Mouse (Mus musculus) frontal cortex, adult 2 months (tissue): ENCODE data around the gene Cpn2. TPM values are rescaled to one million over a fixed set of nuclear protein-coding genes. Genes with fewer than 3 reads are reported as not detected.

Source experiments
- DNase-seq, 2 experiments: peaks; one replicate each; pipeline ENCODE4 v3.0.0; 2022; ENCODE audit warnings: low spot score in 1 of 2; ENCODE audit errors: extremely low spot score in 1 of 2
- polyA plus RNA-seq: library from polyadenylated mRNA; depleted of rRNA; stranded (reverse); fragments of >200 nt; gene quantifications from 2 replicates; pipeline ENCODE4 v1.2.3, GENCODE M21; 2012; rRNA removed

Gene Cpn2
- polyA plus RNA-seq: not detected in 2 replicates

GRCm38 (mm10) chr16:30267359-30267758 is at the start of gene Cpn2:
TSS of gene Cpn2 (minus strand) at chr16:30267499.
- no peak for DNase-seq

DNA sequence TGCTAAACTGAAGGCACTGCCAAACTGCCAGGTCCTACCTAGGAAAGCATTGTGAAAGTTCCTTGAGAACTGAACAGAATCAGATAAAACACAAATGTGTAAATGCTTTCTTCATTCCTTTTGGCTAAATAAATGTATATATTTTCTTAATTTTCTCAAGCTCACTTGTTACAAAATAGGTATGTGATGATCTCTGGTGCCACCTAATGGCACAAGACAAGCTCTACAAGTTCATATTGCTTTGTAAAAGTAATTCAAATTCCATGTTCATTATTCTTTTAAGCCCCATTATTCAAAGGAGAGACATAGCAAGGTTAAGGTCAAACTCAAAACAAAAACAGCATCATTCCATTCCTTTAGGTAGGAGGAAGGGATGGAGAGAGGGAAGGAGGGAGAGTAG is 46.9 kb upstream of the Cpn2 start:
- peak in 1 of 2 experiments; percentile 48 for DNase-seq

DNA sequence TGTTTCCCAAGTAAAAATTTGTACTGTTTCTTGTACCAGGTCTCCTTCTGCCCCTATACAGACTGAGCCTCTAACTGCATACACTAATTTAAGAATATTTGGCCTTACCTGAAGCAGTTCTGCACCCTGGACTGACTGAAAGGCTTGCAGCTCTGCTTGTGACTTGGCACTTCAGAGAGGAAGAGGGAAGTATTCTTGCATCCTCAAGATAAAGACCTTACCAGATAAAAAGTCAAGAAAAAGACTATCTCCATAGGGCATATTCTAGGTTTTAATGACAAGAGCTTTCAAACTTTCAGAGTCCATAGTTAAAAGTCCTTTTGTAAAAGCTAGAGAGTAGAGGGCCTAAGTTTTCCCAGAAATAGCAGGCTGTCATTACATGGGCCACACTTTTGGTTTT is 43.3 kb upstream of the Cpn2 start, which contains the start of gene Gp5:
TSS of gene Gp5 (minus strand) at position 133 of the 400 bp plus-strand sequence.
- no peak for DNase-seq

DNA sequence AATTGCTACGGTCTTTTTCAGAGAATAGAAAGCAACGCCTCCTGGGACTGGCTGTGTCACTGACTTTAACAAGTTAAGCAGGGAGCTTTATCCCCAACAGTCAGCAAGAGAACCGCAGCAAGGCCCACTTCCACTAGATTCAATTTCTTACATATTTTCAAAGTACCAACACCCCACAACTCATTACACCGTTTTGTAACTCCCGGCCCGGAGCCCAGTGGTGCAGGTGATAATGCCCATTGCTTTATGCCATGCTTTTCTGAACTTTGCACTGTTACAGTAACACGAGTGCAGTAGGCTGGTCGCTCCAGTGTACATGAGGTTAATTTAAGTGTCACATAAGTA is 42.8 kb upstream of the Cpn2 start:
- no peak for DNase-seq

DNA sequence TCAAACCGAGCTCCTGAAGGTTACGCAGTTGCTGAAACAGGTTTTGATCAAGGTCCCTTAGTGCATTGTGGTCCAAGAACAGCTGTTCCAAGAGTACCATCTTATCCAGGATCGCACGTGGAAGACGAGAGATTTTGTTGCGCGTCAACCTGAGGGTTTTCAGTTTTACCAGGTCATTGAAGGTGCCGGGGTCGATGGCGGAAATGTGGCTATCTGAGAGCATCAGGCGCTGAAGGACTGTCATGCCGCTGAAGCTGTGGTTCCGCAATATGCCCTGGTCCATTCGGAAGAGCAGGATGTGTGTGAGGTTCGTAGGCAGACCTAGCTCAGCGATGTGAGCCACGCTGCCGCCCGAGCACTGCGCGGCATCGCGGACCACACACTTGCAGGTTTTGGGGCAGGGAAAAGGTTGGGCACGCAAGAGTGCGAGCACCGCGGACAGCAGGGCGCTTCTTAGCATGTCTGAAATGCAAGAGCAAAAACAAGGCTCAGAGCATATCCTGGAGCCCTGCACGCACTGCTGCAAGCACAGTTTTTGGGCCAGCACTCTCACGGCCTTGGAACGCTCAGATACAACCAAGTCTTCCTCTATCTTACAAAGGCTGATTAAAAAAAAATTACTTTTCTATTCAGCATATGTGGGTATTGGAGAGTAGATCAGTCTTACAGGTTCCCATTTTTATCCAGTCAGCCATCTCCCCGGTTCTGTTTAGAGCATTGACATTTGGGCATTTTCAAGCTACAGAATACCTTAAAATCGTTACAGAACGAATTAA is 42.3 kb upstream of the Cpn2 start:
- DNase-seq: peak in 1 of 2 experiments; percentile 22

GRCm38 (mm10) chr16:30308616-30309394 is 41.5 kb upstream of the Cpn2 start:
- peak; percentile 24 to 72 for DNase-seq

GRCm38 (mm10) chr16:30307961-30308615 is 40.8 kb upstream of the Cpn2 start:
- DNase-seq: no peak

- no peak for DNase-seq
Observed at GRCm38 (mm10) chr16:30307306-30307705, 40.0 kb upstream of the Cpn2 start.

GRCm38 (mm10) chr16:30306102-30306501 is 38.8 kb upstream of the Cpn2 start:
- DNase-seq: no peak

DNA sequence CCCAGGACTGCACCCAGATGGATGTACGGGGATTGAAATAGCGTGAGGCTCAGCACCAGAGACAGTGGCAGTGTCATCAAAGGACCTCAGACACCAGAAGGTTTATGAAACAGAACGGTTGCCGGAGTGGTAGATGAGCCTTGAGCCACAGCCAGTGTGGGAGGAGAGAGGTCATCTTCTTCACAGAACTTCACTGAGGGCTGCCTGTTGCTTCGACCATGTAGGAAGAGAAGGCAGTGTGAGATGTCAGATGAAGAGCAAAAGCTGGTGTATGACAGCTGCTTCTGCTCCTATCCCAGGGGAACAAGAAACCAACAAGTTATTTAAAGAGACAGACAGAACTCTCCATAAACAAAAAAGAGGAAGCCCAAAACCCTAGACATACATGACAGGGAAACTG is 36.9 kb upstream of the Cpn2 start:
- no peak for DNase-seq

- DNase-seq: no peak
Observed at GRCm38 (mm10) chr16:30303411-30303810, 36.1 kb upstream of the Cpn2 start.

- DNase-seq: no peak
Observed at GRCm38 (mm10) chr16:30302686-30303085, 35.4 kb upstream of the Cpn2 start.

GRCm38 (mm10) chr16:30299711-30300277 is 32.5 kb upstream of the Cpn2 start:
- no peak for DNase-seq

DNA sequence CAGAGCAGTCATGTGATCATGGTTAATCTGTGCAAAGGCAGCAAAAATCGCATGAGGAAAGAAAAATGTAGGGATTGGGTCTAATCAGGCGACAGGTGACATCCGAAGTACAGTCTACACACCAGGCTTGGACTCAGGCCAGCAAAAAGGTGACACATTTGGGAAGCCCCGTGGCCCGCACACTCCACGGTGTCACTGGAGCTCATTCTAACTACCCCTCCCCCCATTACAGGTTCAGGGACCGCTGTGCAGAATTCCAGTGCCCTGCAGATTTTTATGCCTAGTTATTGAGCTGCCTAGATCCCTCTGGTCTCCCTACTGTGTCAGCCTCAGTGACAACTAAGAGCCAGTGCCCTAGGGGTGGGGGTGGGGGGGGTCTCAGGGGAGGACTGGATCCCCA is 30.2 kb upstream of the Cpn2 start:
- DNase-seq: no peak

DNA sequence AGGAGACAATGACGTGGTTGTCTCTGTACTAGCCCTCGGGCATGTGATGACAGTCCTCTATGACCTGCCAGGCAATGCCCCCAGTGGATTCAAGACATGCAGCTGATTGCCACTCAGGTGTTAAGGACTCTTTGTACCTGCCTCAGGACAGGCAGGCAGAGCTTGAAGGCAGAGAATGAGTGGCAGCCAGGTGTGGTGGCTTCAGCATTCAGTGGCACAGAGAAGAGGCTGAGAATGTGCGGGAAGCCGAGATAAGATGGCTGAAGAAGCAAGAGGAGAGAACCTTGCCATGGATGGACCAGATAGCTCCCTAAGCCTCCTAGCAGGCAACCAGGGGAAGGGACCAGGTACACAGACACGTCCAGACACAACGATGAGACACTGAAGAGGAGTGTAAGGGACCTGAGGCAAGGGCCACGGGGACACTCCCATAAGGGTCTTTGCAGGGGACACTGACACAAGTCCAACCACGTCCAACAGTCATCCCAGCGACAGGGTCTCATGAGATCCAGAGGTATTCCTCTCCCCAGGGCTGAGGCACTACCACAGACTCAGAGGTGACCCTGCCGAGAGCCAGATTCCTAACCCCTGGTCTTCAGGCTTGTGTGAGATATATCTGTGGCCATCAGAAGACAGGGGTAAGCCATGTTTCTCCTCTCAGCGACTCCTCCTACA is 29.4 kb upstream of the Cpn2 start:
- DNase-seq: no peak

DNA sequence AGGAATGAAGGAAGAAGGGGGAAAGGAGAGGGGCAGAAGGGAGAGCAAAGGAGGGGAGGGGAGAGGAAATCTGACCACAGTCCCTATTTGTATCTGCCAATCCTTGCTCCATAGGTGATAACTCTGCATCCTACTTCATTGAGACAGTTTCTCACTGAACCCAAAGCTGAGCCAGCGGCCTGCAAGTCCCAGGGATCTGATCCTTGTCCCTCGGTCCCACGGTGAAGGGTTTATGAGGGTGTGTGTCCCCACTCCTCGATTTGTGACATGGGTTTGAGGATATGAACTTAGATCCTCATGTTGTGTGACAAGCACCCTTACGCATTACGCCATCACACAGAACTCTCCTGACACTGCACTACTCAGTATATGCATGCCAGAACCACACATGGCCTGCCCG is 27.8 kb upstream of the Cpn2 start:
- DNase-seq: no peak

DNA sequence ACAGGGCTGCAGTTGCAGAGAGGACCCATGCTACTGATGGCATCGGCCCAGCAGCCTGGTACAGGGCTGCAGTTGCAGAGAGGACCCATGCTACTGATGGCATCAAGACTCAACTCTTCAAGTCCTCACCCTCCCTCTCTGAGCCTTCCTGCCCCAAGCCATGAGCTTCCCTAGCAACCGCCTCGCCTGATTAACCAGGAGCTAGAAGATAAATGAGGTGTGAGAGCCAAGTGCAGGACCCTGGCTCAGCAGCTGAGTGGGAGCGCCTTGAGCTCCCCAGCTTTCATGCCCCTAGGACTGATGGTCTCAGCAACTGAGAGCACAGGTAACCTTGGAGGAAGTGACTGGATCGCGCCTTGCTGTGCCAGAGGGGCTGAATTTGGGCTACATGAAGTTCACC is 23.1 kb upstream of the Cpn2 start:
- no peak for DNase-seq

GRCm38 (mm10) chr16:30285701-30286100 is 18.4 kb upstream of the Cpn2 start:
- DNase-seq: no peak

DNA sequence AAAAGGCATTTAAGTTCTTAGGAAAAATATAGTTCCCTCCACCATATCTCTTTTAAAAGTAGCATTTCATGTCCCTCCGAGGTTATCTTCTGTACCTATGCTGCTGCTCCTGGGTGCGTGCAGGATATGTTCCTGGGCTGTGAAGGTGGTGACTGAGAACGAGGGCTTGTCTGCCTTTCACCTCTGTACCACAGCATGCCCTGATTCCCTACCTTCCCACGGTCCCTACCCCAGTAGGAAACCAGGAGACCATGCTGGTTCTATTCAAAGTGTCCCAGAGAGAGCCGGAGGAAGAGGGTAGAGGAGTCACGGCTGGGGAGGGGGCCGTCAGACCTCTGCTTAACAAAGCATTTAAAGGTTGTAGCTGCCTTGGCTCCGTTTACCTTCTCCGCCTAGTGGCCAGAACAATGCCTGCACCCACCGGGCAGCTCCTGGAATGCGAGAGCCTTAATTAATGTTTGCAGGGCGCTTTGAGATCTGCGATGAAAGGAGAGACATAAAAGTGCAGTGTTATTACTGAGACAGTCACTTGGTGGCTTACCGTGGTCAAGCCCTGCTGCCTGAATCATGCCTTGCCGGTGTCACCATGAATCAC is 16.5 kb upstream of the Cpn2 start:
- DNase-seq: no peak

DNA sequence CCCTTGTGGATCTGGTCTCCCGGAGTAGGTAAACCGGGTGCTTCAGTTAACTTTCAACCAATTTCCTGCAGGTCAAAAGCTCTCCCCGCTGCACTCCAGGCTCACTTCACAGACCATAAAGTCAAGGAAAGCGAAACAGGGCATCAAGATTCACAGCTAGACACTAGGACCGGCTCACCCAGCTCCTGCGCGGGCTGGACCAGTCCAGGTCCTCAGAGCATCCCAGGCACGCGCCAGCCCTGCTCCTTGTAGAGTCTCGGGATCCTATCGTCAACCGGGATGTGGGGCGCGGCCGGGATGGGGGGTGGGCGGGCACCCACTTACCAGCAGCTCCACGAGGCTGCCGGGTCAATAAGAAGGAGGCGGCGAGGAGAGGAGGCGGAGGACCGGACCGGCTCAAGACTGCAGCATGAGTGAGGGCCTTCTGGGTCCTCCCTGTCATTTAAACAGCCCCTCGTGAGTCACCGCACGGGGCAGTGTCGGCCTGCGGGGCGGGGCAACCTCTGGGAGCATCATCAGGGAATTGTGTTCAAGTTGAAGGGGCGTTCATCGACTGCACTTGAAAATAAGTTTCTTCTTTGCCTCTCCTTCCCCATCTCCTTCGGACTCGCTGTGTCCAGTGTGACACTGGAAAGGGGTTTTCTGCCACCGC is 15.7 kb upstream of the Cpn2 start, which contains the start of gene Lrrc15:
TSS of gene Lrrc15 (minus strand) at position 413 of the 652 bp plus-strand sequence.
- no peak for DNase-seq
